Mouse (Mus musculus): ENCODE results near the gene Adora3. TPM values are rescaled to one million over a fixed set of nuclear protein-coding genes. Genes with fewer than 3 reads are reported as not detected.
"Not testable (repeated sequence)": the region's sequence is repeated elsewhere in the genome, so short reads cannot be mapped to it uniquely, and the experiment has no call there.

Gene Adora3
- total RNA-seq, 2 experiments from 2014 or later, result 0.62 to 0.95 TPM

- DNase-seq (ENCODE audit: low spot score in 2 of 2), result peak; percentile 84
Measured at GRCm38 (mm10) chr3:105899394-105900147, 28.9 kb downstream of the Adora3 start.

- DNase-seq (ENCODE audit: low spot score in 2 of 2), result no peak
Measured at GRCm38 (mm10) chr3:105900266-105900665, 29.6 kb downstream of the Adora3 start.

- DNase-seq (ENCODE audit: low spot score in 2 of 2), result no peak
Measured at GRCm38 (mm10) chr3:105900716-105901115, 30.1 kb downstream of the Adora3 start.

- DNase-seq (ENCODE audit: low spot score in 2 of 2), result no peak
Measured at GRCm38 (mm10) chr3:105901468-105901867, 30.8 kb downstream of the Adora3 start.

GRCm38 (mm10) chr3:105904213-105904612, 33.6 kb downstream of the Adora3 start:
- no peak for DNase-seq (ENCODE audit: low spot score in 2 of 2)

- no peak for DNase-seq (ENCODE audit: low spot score in 2 of 2)
Measured at GRCm38 (mm10) chr3:105904721-105905120, 34.1 kb downstream of the Adora3 start.

- no peak for DNase-seq (ENCODE audit: low spot score in 2 of 2)
Measured at GRCm38 (mm10) chr3:105907956-105908655, 37.4 kb downstream of the Adora3 start.

- DNase-seq (ENCODE audit: low spot score in 2 of 2), result no peak
Measured at GRCm38 (mm10) chr3:105908976-105909375, 38.3 kb downstream of the Adora3 start.

GRCm38 (mm10) chr3:105910519-105911190, 40.0 kb downstream of the Adora3 start:
- DNase-seq (ENCODE audit: low spot score in 2 of 2), result no peak

GRCm38 (mm10) chr3:105912097-105912880, 41.6 kb downstream of the Adora3 start:
- DNase-seq (ENCODE audit: low spot score in 2 of 2), result no peak

GRCm38 (mm10) chr3:105913839-105914681, 43.4 kb downstream of the Adora3 start:
- DNase-seq (ENCODE audit: low spot score in 2 of 2), result peak in 1 of 2 experiments; percentile 55

GRCm38 (mm10) chr3:105915281-105915680, 44.6 kb downstream of the Adora3 start:
- DNase-seq (ENCODE audit: low spot score in 2 of 2), result no peak

GRCm38 (mm10) chr3:105916455-105916854, 45.8 kb downstream of the Adora3 start:
- not testable (repeated sequence) for DNase-seq (ENCODE audit: low spot score in 2 of 2)

GRCm38 (mm10) chr3:105917656-105918354, 47.1 kb downstream of the Adora3 start:
- no peak for DNase-seq (ENCODE audit: low spot score in 2 of 2)

- no peak for DNase-seq (ENCODE audit: low spot score in 2 of 2)
Measured at GRCm38 (mm10) chr3:105918355-105918745, 47.7 kb downstream of the Adora3 start.

GRCm38 (mm10) chr3:105920743-105921142, 50.1 kb downstream of the Adora3 start:
- not testable (repeated sequence) for DNase-seq (ENCODE audit: low spot score in 2 of 2)

- DNase-seq (ENCODE audit: low spot score in 2 of 2), result no peak
Measured at GRCm38 (mm10) chr3:105921959-105922358, 51.3 kb downstream of the Adora3 start.

GRCm38 (mm10) chr3:105924616-105925015, 54.0 kb downstream of the Adora3 start:
- DNase-seq (ENCODE audit: low spot score in 2 of 2), result no peak

GRCm38 (mm10) chr3:105927561-105928194, 57.0 kb downstream of the Adora3 start:
- DNase-seq (ENCODE audit: low spot score in 2 of 2), result no peak
